Mouse (Mus musculus) kidney, adult 9 months (tissue): ENCODE data around the gene Klk1b9.
"Not testable (repeated sequence)": the region's sequence is repeated elsewhere in the genome, so short reads cannot be mapped to it uniquely, and the experiment has no call there.

ENCODE experiments used
- DNase-seq: peaks from one replicate; pipeline ENCODE4 v3.0.0; 2022

Gene Klk1b9

GRCm38 (mm10) chr7:43975761-43976160 is at the start of gene Klk1b9:
Klk1b9 (plus strand) TSS chr7:43976061.
- DNase-seq, result not testable (repeated sequence)

DNA sequence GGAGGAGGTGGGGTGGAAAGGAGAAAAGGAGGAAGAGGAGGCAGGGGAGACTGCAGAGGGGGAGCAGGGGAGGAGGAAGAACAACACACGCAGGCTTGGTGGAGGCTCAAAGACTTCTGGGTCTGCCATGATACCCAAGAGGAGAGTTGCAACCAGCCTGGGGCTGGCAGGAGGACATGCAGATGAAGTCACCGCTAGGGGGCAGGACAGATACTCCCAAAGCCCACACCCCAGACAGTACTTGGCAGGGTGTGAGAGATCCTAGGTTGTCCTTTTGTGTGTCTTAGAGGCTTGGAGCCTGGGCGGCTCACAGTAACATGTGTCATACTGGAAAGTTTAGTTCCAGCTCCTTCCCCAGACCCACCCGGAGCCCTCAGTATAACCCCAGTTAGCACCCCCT is 47.3 kb upstream of the Klk1b9 start:
- DNase-seq, result peak; percentile 44

- DNase-seq, result no peak
Observed at GRCm38 (mm10) chr7:43932337-43932736, 43.5 kb upstream of the Klk1b9 start.

DNA sequence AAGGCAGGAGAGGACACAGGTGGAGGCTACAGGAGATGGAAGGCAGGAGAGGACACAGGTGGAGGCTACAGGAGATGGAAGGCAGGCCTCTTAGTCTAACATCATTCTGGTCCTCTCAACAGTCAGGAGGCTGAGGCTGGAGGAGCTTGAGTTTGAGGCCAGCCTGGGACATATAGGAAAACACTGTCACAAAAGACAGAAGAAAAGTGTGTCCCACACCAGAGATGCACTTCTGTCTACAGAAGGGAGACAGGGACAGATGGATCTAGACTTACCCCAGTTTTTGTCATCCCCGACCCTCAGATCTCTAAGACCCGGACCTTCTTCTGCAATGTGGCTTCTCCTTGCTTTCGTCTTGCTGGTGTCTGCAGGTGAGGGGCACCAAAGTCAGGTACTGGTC is 42.4 kb upstream of the Klk1b9 start, which contains the start of gene Klk15:
Klk15 (plus strand) TSS at position 301 of the 400 bp plus-strand sequence.
- DNase-seq, result no peak

DNA sequence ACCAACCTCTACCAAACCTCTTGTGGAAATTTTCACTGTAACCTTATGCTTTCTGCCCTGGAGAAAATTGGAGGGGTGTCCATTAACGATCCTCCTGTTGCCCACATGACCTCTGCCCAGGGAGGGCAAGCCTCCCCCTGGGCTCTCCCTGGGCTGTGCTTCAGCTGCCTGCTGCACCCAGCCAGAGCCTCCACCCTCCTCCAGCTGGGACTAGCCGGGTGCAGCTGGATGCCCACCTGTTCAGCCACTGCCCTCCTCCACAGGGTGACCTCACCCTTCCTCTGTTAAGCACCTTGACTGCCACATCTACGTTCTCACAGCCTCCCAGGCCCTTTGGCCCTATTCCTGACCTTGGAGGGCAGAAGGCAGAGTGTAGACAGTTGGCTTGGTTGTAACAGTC is 41.1 kb upstream of the Klk1b9 start:
- peak; percentile 50 for DNase-seq

GRCm38 (mm10) chr7:43936551-43936950 is 39.3 kb upstream of the Klk1b9 start:
- no peak for DNase-seq

DNA sequence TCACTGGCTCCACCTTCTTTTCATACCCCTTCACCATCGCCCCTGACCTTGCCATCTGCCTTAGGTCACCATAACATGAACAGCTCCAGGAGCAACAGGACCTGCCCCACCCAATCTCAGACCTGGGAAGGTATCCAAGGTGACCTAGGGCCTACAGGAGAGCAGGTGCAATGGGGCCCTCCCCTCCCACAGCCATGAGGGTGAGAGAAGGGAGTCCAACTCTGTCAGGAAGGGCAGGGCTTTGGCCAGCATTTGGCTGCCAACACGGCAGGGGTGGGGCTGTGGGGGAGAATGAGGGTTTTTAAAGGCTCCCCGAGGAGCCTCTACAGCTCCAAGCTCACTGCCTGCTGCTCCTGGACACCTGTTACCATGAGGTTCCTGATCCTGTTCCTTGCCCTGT is 33.6 kb upstream of the Klk1b9 start:
- peak; percentile 40 for DNase-seq

DNA sequence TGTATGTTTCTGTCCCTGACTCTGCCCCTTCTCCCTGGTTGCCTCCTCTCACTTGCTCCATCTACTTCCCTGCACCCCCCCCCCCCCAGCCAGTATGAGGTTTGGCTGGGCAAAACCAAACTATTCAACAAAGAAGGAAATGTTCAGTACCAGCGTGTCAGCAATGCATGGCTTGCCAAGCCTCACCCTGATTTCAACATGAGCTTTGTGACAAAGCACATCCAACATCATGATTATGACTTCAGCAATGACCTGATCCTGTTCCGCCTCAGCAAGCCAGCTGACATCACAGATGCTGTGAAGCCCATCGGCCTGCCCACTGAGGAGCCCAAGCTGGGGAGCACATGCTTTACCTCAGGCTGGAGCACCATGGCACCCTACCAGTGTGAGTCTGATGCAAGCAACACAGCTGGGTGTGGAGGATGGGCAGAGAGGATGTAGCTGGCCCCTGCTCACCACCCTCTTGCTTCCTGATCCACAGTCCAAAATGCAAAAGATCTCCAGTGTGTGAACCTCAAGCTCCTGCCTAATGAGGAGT is 31.1 kb upstream of the Klk1b9 start:
- DNase-seq, result no peak

- DNase-seq, result no peak
Observed at GRCm38 (mm10) chr7:43950364-43950763, 25.5 kb upstream of the Klk1b9 start, which contains the start of gene Klk1b8. Klk1b8 (plus strand) TSS chr7:43950664.

GRCm38 (mm10) chr7:43952703-43953102 is 23.2 kb upstream of the Klk1b9 start:
- DNase-seq, result peak; percentile 29

DNA sequence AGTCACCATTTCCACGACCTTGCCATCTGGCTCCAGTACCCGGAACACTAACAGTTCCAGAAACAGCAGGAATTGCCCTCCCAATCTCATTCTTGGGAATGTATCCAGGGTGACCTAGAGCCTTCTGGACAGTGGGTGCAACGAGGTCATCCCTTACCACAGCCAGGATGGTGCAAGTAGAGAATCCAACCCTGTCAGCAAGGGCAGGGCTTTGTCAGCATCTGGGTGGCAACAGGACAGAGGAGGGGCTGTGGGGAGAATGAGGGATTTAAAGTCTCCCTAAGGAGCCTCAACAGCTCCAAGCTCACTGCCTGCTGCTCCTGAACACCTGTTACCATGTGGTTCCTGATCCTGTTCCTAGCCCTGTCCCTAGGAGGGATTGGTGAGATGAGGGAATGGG is 9.4 kb upstream of the Klk1b9 start, which contains the start of gene Klk1b1:
Klk1b1 (plus strand) TSS at position 301 of the 400 bp plus-strand sequence.
- no peak for DNase-seq

DNA sequence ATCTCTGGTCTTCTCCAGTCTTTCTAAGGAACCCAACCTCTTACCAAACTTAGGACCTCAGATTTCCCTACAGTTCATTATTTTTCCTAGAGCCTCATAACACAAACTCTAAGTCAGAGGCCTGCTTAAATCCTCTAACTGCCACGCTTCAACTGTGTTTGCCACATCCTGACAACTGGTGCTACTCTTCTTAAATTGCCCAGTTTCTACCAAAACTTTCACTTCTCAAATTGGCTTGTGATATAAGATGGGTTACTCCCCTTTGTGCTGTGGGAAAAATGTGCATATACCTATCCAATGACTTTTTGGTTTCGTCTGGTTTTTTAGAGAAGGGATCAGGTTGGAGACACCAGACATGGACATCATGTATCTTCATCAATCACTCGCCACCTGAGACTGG is 8.8 kb upstream of the Klk1b9 start:
- no peak for DNase-seq

GRCm38 (mm10) chr7:43967612-43968011 is 8.2 kb upstream of the Klk1b9 start:
- no peak for DNase-seq

DNA sequence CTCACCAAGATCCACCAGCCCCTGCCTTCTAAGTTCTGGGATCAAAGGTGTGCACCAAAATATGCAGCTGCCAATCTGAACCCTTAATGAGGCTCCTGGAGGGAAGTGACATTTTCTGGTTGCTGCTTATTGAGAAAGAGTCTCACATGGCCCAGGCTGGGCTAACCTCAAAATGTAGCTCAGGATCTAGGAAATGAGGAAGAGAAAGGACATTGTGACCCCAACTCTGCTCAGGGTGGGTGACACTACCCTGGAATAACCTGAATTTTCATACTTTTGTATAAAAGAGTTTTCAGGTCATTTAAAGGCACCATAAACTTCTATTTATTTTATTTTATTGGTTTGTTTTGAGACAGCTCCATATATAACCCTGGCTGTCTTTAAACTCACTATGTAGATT is 9.8 kb downstream of the Klk1b9 start:
- DNase-seq, result no peak

- not testable (repeated sequence) for DNase-seq
Observed at GRCm38 (mm10) chr7:43994821-43995220, 19.0 kb downstream of the Klk1b9 start.

DNA sequence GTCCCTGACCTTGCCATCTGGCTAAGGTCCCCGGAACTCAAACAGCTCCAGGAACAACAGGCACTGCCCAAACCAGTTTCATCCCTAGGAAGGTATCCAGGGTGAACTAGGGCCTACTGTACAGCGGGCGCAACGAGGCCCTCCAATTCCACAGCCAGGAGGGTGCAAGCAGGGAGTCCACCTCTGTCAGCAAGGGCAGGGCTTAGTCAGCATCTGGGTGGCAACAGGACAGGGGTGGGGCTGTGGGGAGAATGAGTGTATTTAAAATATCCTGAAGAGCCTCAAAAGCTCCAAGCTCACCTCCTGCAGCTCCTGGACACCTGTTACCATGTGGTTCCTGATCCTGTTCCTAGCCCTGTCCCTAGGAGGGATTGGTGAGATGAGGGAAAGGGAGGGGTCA is 19.7 kb downstream of the Klk1b9 start, which contains the start of gene Klk1b11:
Klk1b11 (plus strand) TSS at position 301 of the 400 bp plus-strand sequence.
- not testable (repeated sequence) for DNase-seq

GRCm38 (mm10) chr7:44004847-44005246 is 29.0 kb downstream of the Klk1b9 start:
- DNase-seq, result no peak

- not testable (repeated sequence) for DNase-seq
Observed at GRCm38 (mm10) chr7:44011868-44012267, 36.0 kb downstream of the Klk1b9 start, which contains the start of gene Klk1b26. Klk1b26 (plus strand) TSS chr7:44012168.

GRCm38 (mm10) chr7:44014666-44015065 is 38.8 kb downstream of the Klk1b9 start:
- DNase-seq, result not testable (repeated sequence)

DNA sequence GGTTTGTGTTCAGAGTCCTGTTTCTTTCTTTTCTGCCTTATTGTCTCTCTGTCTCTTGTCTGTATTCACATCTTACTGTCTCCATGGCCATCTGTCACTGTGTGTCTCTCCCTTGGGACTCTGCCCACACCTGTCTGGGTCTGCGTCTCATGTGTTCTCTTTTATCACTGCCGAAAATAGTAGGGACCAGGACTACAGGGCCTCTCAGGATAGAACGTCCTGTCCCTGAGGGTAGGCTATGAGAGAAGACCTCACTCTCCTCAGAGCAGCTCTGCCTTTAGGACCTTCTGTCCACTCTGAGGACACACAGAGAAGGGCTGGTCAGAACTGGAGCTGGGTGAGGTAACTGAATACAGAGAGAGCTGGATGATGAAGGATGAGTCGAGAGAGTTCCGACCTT is 39.2 kb downstream of the Klk1b9 start:
- no peak for DNase-seq
